Mouse (Mus musculus) CH12.LX (cell line): ENCODE results near the gene Lrmda. TPM values are rescaled to one million over a fixed set of nuclear protein-coding genes. Genes with fewer than 3 reads are reported as not detected.

Source experiments
- DNase-seq: peaks from one replicate; pipeline ENCODE4 v3.0.0-alpha.2; 2013; ENCODE audit errors: extremely low read depth
- H3K27ac ChIP-seq: 2 replicates; pipeline ENCODE4 v1.5.1; 2012; ENCODE audit warnings: low read depth, mild to moderate bottlenecking, control low read depth, moderate library complexity; ENCODE audit not compliant: insufficient read depth
- H3K27me3 ChIP-seq: replicated peaks from 2 replicates; pipeline ENCODE3; 2012; ENCODE audit warnings: inconsistent platforms
- H3K36me3 ChIP-seq, 2 experiments: replicated peaks in 1 of 2; 2 replicates each; pipeline versions ENCODE3 to v1.6.1; 2012; ENCODE audit warnings: inconsistent platforms in 1 of 2, low read length in 1 of 2, mild to moderate bottlenecking in 1 of 2, mixed read lengths in 1 of 2, moderate library complexity in 1 of 2; ENCODE audit not compliant: control insufficient read depth in 1 of 2, insufficient read depth in 1 of 2
- H3K4me1 ChIP-seq, 2 experiments: 2 replicates each; pipeline ENCODE4 v1.6.1; 2012; ENCODE audit warnings: inconsistent platforms in 1 of 2, moderate library complexity in 1 of 2; ENCODE audit not compliant: insufficient read depth in 2 of 2, control insufficient read depth in 1 of 2
- H3K4me2 ChIP-seq: 2 replicates; pipeline ENCODE4 v1.6.1; 2012; ENCODE audit warnings: low read depth, mild to moderate bottlenecking, control low read depth; ENCODE audit not compliant: poor library complexity, insufficient read depth, severe bottlenecking
- H3K4me3 ChIP-seq, 3 experiments: fragments of 150-350 bp in 1 of 3; sonication (generic) in 1 of 3; replicated peaks in 1 of 3; 2 replicates each; pipeline versions ENCODE3 to v1.5.1; 2011 to 2012; ENCODE audit warnings: low read depth in 2 of 3, low read length in 2 of 3, mild to moderate bottlenecking in 2 of 3, moderate library complexity in 2 of 3, control low read depth in 1 of 3, improper control_type of control experiment in 1 of 3, inconsistent platforms in 1 of 3, mixed read lengths in 1 of 3; ENCODE audit not compliant: poor library complexity in 1 of 3
- H3K79me2 ChIP-seq: replicated peaks from 2 replicates; pipeline ENCODE4 v1.6.1; 2012; ENCODE audit warnings: mild to moderate bottlenecking, moderate library complexity; ENCODE audit not compliant: control insufficient read depth, poor library complexity, insufficient read depth, severe bottlenecking; ENCODE audit errors: extremely low read depth
- H3K9ac ChIP-seq: 2 replicates; pipeline ENCODE4 v1.6.1; 2012; ENCODE audit warnings: low read depth, mild to moderate bottlenecking, control low read depth, moderate library complexity; ENCODE audit not compliant: insufficient read depth
- H3K9me3 ChIP-seq: replicated peaks from 2 replicates; pipeline ENCODE3; 2012; ENCODE audit warnings: low read length, inconsistent platforms, mixed read lengths
- BHLHE40 ChIP-seq: IDR thresholded peaks from 2 replicates; pipeline ENCODE4 v1.6.1; 2011; ENCODE audit warnings: mild to moderate bottlenecking, low read depth, low read length, improper control_type of control experiment
- CTCF ChIP-seq, 2 experiments: IDR thresholded peaks in 1 of 2; conservative IDR thresholded peaks in 1 of 2; 2 replicates each; pipeline ENCODE4 v1.5.1; 2011 to 2012; ENCODE audit warnings: low read depth in 2 of 2, low read length in 2 of 2, improper control_type of control experiment in 1 of 2, inconsistent platforms in 1 of 2, mild to moderate bottlenecking in 1 of 2, moderate library complexity in 1 of 2
- E2F4 ChIP-seq: IDR thresholded peaks from 2 replicates; pipeline ENCODE4 v1.6.1; 2011; ENCODE audit warnings: low read depth, low read length, improper control_type of control experiment; ENCODE audit not compliant: insufficient replicate concordance
- ELF1 ChIP-seq: IDR thresholded peaks from 2 replicates; pipeline ENCODE4 v1.6.1; 2014; ENCODE audit warnings: low read depth, mild to moderate bottlenecking, inconsistent platforms, low read length, improper control_type of control experiment
- ETS1 ChIP-seq: conservative IDR thresholded peaks from 2 replicates; pipeline ENCODE4 v1.6.1; 2012; ENCODE audit warnings: low read depth, mild to moderate bottlenecking, inconsistent platforms, low read length, improper control_type of control experiment, moderate library complexity
- HCFC1 ChIP-seq: IDR thresholded peaks from 2 replicates; pipeline ENCODE4 v1.6.1; 2012; ENCODE audit warnings: low read depth, mild to moderate bottlenecking, inconsistent platforms, low read length, improper control_type of control experiment
- JUN ChIP-seq: IDR thresholded peaks from 2 replicates; pipeline ENCODE4 v1.6.1; 2011; ENCODE audit warnings: low read depth, mild to moderate bottlenecking, low read length, improper control_type of control experiment, moderate library complexity; ENCODE audit not compliant: insufficient read depth
- JUND ChIP-seq: conservative IDR thresholded peaks from 2 replicates; pipeline ENCODE4 v1.6.1; 2011; ENCODE audit warnings: low read depth, low read length, improper control_type of control experiment
- KAT2A ChIP-seq: IDR thresholded peaks from 2 replicates; pipeline ENCODE4 v1.6.1; 2012; ENCODE audit warnings: low read length, improper control_type of control experiment, inconsistent platforms; ENCODE audit not compliant: insufficient replicate concordance
- MAFK ChIP-seq: IDR thresholded peaks from 2 replicates; pipeline ENCODE4 v1.6.1; 2011; ENCODE audit warnings: low read length, improper control_type of control experiment; ENCODE audit not compliant: insufficient replicate concordance
- MAZ ChIP-seq: IDR thresholded peaks from 2 replicates; pipeline ENCODE4 v1.6.1; 2012; ENCODE audit warnings: low read depth, mild to moderate bottlenecking, inconsistent platforms, low read length, improper control_type of control experiment, moderate library complexity
- MEF2A ChIP-seq: IDR thresholded peaks from 2 replicates; pipeline ENCODE4 v1.6.1; 2014; ENCODE audit warnings: low read depth, mild to moderate bottlenecking, inconsistent platforms, low read length, improper control_type of control experiment, borderline replicate concordance
- MXI1 ChIP-seq: IDR thresholded peaks from 2 replicates; pipeline ENCODE4 v1.6.1; 2011; ENCODE audit warnings: mild to moderate bottlenecking, low read depth, low read length, improper control_type of control experiment
- NELFE ChIP-seq: IDR thresholded peaks from 2 replicates; pipeline ENCODE4 v1.6.1; 2011; ENCODE audit warnings: low read depth, low read length, improper control_type of control experiment
- NRF1 ChIP-seq: IDR thresholded peaks from 2 replicates; pipeline ENCODE4 v1.6.1; 2014; ENCODE audit warnings: low read depth, mild to moderate bottlenecking, inconsistent platforms, low read length, improper control_type of control experiment, moderate library complexity
- PAX5 ChIP-seq: IDR thresholded peaks from 2 replicates; pipeline ENCODE4 v1.6.1; 2012; ENCODE audit warnings: low read length, inconsistent platforms, mixed read lengths
- POLR2AphosphoS2 ChIP-seq: IDR thresholded peaks from 2 replicates; pipeline ENCODE4 v1.6.1; 2011; ENCODE audit warnings: low read depth, low read length, improper control_type of control experiment
- RAD21 ChIP-seq: IDR thresholded peaks from 2 replicates; pipeline ENCODE4 v1.6.1; 2011; ENCODE audit warnings: low read depth, mild to moderate bottlenecking, low read length, improper control_type of control experiment, moderate library complexity
- SIN3A ChIP-seq: IDR thresholded peaks from 2 replicates; pipeline ENCODE4 v1.6.1; 2012; ENCODE audit warnings: low read length, improper control_type of control experiment, inconsistent platforms
- TBP ChIP-seq: conservative IDR thresholded peaks from 2 replicates; pipeline ENCODE4 v1.6.1; 2011; ENCODE audit warnings: low read depth, low read length, improper control_type of control experiment
- TCF12 ChIP-seq: IDR thresholded peaks from 2 replicates; pipeline ENCODE4 v1.6.1; 2014; ENCODE audit warnings: low read depth, mild to moderate bottlenecking, inconsistent platforms, low read length, improper control_type of control experiment
- USF1 ChIP-seq: IDR thresholded peaks from 2 replicates; pipeline ENCODE4 v1.6.1; 2014; ENCODE audit warnings: low read depth, mild to moderate bottlenecking, inconsistent platforms, low read length, improper control_type of control experiment
- USF2 ChIP-seq: conservative IDR thresholded peaks from 2 replicates; pipeline ENCODE4 v1.6.1; 2011; ENCODE audit warnings: low read depth, low read length, improper control_type of control experiment
- ZC3H11A ChIP-seq: IDR thresholded peaks from 2 replicates; pipeline ENCODE4 v1.6.1; 2012; ENCODE audit warnings: low read depth, mild to moderate bottlenecking, inconsistent platforms, low read length, improper control_type of control experiment
- ZKSCAN1 ChIP-seq: IDR thresholded peaks from 2 replicates; pipeline ENCODE4 v1.6.1; 2012; ENCODE audit warnings: low read depth, inconsistent platforms, low read length, improper control_type of control experiment, borderline replicate concordance
- ZNF384 ChIP-seq: IDR thresholded peaks from 2 replicates; pipeline ENCODE4 v1.6.1; 2012; ENCODE audit warnings: low read depth, low read length, improper control_type of control experiment, inconsistent platforms
- dilution Hi-C: fragments of 300-500 bp; cut with MboI; formaldehyde crosslinking; loops from 2 replicates; pipeline ENCODE4 v1.14.3; 2020; ENCODE audit warnings: low sequenced_read_pairs; ENCODE audit not compliant: extremely low pct_unique_long_range_greater_than_20kb, extremely low pct_ligation_motif_present
- in situ Hi-C: fragments of 300-500 bp; cut with MboI; formaldehyde crosslinking; loops from 3 replicates; pipeline ENCODE4 v1.14.3; 2019; ENCODE audit warnings: low sequenced_read_pairs, low pct_ligation_motif_present, low pct_unique_long_range_greater_than_20kb, mixed read lengths
- polyA plus RNA-seq: library from polyadenylated mRNA; unstranded; fragments of >175 nt; gene quantifications from 2 replicates; pipeline ENCODE4 v1.2.1, GENCODE M21; 2012; ENCODE audit warnings: low read depth; ENCODE audit not compliant: insufficient read length
- total RNA-seq, 2 experiments: library from RNA; depleted of rRNA; stranded (reverse); fragments of 300-350 nt in 1 of 2; fragments of >200 nt in 1 of 2; gene quantifications; 2 replicates each; pipeline ENCODE4 v1.2.3; 2012 to 2014

Lrmda gene
- total and polyA plus RNA-seq, 3 experiments, result 0.89 to 3.7 (median 1.9) TPM

GRCm38 (mm10) chr14:22130950-22131585 lies 111.6 kb downstream of the Lrmda start:
- no peak for DNase-seq

GRCm38 (mm10) chr14:22139281-22139680 lies 119.8 kb downstream of the Lrmda start:
- H3K36me3 ChIP-seq, result no peaks in the 10 kb centered on the region
- dilution Hi-C loops, result no loop called here
- H3K4me2 ChIP-seq, result no peak overlapping the region
- H3K4me3 ChIP-seq, result no peak overlapping the region
- no peaks in the 10 kb centered on the region for H3K27me3 ChIP-seq
- no peak for DNase-seq
- peaks cover 5% of the 10 kb centered on the region for H3K9me3 ChIP-seq
- H3K79me2 ChIP-seq, result no peaks in the 10 kb centered on the region
- in situ Hi-C loops, result no loop called here
- TF ChIP-seq PAX5 (no peak), ETS1 (no peak), ZC3H11A (no peak), JUN (no peak), HCFC1 (no peak), MEF2A (no peak), NRF1 (no peak), JUND (no peak), TCF12 (no peak), SIN3A (no peak), NELFE (no peak), POLR2AphosphoS2 (no peak), MAFK (no peak), USF1 (no peak)
- H3K27ac ChIP-seq, result no peak overlapping the region
- no peak overlapping the region for H3K9ac ChIP-seq
- H3K4me1 ChIP-seq, result no peaks in the 10 kb centered on the region

More at GRCm38 (mm10) chr14:22130950-22131585, 111.6 kb downstream of the Lrmda start:
- in situ Hi-C loops, result no loop called here
- Histone ChIP-seq H3K9me3 (peaks cover 5% of the 10 kb centered on the region), H3K4me1 (no peaks in the 10 kb centered on the region), H3K9ac (no peak overlapping the region), H3K36me3 (no peaks in the 10 kb centered on the region), H3K79me2 (no peaks in the 10 kb centered on the region), H3K4me3 (no peak overlapping the region), H3K27me3 (no peaks in the 10 kb centered on the region), H3K4me2 (no peak overlapping the region), H3K27ac (no peak overlapping the region)
- no peak for TF ChIP-seq NRF1
- no peak for TF ChIP-seq RAD21
- TF ChIP-seq POLR2AphosphoS2, result no peak
- no peak for TF ChIP-seq ZKSCAN1
- no peak for TF ChIP-seq ELF1
- no peak for TF ChIP-seq JUN
- TF ChIP-seq USF2, result no peak
- no peak for TF ChIP-seq BHLHE40
- no peak for TF ChIP-seq E2F4
- TF ChIP-seq TBP, result no peak
- no peak for TF ChIP-seq MAZ
- TF ChIP-seq MXI1, result no peak
- TF ChIP-seq JUND, result no peak
- no peak for TF ChIP-seq KAT2A
- no peak for TF ChIP-seq CTCF (conservative IDR thresholded peaks at IDR 0.05 in 1 of 2, IDR thresholded peaks at IDR 0.05 in 1 of 2; ENCODE audit: low read depth in 2 of 2, low read length in 2 of 2)
- TF ChIP-seq ZNF384, result no peak
- dilution Hi-C loops, result no loop called here
